Mouse (Mus musculus) cerebellum, postnatal 10 days (tissue): ENCODE data around the gene Sgk1.
"Not testable (repeated sequence)": the region's sequence is repeated elsewhere in the genome, so short reads cannot be mapped to it uniquely, and the experiment has no call there.

Experiments used
- DNase-seq, 2 experiments: peaks; one replicate each; pipeline ENCODE4 v3.0.0; 2021; ENCODE audit warnings: mixed read lengths in 2 of 2

Sgk1 gene

DNA sequence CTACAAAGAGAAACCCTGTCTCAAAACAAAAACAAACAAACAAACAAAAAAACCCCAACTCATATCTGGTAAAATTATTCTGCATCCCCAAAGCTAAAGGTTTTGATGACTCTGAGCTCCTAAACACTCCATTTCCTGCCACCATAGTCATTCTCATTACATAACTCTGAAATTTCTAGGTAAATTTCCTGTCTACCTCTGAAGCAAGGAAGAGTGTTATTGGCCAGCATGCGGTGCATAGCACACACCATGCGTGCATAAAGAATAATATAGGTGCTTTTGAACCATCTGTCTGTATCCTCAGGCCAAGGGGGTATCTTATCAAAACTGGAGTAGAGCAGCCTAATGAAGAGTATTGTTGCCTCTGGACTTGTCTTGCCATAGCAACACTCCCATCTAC lies 13.8 kb upstream of the Sgk1 start:
- peak in 1 of 2 experiments; percentile 33 for DNase-seq

GRCm38 (mm10) chr10:21868623-21869022 lies 13.4 kb upstream of the Sgk1 start:
- peak; percentile 89 to 90 for DNase-seq

GRCm38 (mm10) chr10:21881837-21882183 lies 174 bp upstream of the Sgk1 start:
- DNase-seq = no peak

- DNase-seq = peak; percentile 66 to 67
Observed at GRCm38 (mm10) chr10:21883587-21883986, 1.6 kb downstream of the Sgk1 start.

GRCm38 (mm10) chr10:21884534-21884933 lies 2.5 kb downstream of the Sgk1 start:
- peak; percentile 31 to 43 for DNase-seq

DNA sequence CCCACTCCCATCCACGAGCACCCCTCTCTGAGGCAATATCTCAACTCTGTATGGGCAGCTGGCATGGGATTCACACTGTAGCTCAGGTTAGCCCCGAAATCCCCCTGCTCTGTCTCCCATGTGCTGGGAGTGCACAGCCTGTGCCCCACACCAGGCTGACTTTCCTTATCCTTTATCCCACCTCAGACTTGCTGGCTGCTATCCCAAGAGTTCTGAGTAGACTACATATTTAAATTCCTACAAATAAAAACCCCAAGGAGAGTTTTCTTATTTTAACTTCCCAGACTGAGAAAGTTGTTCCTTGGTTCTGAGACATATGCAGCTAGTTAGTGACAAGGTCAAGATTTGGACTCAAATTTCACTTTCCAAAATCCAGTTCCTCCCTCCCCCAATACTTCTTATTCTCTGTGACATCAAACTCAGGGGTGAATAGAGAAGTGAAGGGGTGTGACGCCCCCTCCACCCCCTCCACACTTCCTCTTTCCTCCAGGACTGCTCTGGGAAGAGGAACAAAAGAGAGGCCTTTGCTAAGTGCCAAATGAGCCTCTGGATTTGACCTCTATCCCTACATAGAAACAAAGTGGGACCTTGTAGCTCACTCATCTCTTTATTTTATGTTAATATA lies 7.3 kb downstream of the Sgk1 start:
- DNase-seq = no peak

- no peak for DNase-seq
Observed at GRCm38 (mm10) chr10:21890293-21890692, 8.3 kb downstream of the Sgk1 start.

GRCm38 (mm10) chr10:21891442-21891841 lies 9.5 kb downstream of the Sgk1 start:
- DNase-seq = peak; percentile 82 to 83

DNA sequence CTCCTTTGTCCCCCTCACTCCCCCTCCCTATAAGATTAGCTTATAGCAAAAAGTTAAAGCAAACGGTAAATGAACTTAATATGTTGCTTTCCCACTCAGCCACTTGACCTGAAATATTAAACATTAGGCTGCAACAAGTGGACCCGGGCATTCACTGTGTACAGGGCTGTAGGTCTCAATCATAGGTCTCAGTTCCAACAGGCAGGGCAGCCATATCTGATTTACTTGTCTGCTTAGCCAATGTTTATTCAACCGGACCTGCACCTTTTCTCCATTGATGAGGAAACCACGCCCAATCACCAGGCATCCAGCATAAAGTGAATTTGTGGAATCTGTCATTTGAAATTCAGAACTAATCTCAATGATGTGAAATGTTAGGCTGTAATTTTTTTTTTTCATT lies 10.1 kb downstream of the Sgk1 start:
- DNase-seq = peak in 1 of 2 experiments; percentile 38

DNA sequence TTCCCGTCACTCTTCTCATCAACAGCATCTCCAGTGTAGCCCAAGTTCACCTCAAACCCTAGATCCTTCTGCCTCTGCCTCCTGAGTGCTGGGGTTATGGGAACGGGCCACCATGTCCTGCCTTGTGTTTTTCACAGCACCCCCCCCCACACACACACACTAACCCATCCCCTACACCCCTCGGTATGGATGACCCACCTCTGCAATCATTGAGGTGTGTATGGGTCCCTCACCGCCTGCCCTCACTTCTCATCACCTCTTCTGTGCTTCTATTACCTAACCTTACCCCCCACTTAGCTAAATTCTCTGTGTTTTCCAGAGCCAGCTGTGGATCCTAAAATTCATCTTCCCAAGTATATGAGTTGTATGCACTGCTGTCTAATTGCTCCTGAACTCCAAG lies 16.4 kb downstream of the Sgk1 start:
- no peak for DNase-seq

DNA sequence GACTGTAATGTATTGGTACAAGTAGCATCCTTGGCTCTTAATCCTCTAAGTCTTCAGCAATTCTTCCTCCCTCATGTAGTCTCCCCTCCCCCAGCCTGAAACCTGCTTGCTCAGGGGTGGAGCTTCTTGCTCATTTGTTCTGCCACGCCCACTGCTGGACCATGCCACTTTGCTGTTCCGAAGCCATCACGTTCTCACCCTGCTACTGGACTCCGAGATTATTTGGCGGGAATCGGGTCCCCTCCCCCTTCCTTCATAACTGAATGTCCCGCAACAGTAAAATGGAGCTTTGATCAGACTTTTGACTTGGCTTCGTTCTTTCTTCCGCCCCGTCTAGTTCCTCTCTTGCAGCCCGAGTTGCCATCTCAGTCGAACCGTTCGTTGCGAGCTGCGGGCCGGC lies 16.9 kb downstream of the Sgk1 start:
- not testable (repeated sequence) for DNase-seq

DNA sequence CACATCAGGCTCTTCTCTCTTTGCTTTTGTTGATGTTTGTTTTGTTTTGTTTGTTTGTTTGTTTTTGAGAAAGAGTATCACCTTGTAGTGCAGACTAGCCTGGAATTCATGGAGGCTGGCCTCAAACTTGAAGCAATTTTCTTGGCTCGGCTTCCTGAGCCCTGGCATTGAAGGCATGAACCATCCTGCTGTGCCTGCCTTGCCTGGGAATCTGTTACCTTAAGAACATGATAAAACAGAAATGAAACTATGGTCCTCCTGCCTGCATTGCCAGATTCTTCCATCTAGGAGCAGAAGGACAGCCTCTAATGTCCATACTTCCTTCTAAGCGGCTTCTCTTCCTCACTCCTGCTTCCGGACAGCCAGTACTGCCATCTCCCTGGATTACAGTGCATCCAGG lies 17.4 kb downstream of the Sgk1 start:
- DNase-seq = peak; percentile 68 to 72

DNA sequence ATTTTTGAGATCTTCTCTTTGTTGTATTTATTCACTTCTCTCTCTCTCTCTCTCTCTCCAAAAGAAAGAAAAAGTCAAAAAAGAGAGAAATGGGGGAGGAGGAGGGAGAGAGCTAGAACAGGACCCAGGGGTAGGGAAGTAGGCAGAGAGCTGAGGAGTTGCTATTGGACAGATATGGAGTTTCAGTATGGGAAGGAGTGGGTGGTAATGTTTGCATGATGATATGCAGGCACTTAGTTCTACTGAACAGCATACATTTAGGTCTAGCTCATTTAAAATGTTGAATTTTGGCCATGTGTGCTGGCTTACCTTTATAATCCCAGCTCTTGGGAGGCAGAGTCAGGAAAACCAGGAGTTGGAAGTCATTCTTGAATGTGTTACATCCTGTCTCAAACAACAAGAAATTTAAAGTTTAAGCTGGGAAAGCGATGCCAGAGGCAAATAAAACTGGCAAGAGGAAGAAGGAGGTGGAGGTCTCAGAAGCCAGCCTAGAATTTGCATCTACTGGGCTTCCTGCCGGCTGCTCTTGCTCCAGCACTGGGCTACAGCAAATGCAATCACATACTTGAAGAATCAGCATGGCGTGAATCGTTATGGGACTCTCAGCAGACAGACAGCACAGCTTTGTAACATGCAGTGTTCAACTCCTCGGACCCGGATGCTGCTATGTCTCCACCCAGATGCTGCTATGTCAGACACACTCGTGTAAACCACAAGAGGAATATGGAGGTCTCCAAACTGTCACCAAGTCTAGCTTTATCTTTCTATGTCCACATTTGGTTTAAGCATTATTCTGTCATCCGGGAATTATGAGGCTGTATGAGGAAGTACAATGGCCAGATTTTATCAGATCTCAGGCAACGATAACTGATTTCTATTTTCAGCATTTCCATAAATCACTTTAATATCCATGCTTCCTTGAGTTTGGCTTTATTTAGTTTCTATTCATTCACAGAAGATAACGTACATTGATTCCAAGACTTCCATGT lies 20.5 kb downstream of the Sgk1 start:
- DNase-seq = no peak

DNA sequence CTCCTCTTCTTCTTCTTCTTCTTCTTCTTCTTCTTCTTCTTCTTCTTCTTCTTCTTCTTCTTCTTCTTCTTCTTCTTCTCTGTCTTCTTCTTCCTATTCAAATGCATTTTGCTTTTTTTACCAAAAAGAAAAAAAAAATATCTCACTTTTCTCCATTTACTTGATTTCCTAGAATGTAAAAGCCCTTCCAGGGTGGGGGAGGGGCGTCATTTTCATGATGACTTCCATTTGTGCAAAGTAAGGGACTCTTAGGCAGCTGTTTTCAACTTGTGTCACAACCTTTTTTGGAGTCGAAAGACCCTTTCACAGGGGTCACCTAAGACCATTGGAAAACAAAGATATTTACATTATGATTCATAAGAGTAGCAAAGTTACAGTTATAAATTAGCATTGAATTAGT lies 22.2 kb downstream of the Sgk1 start:
- DNase-seq = no peak

- DNase-seq = no peak
Observed at GRCm38 (mm10) chr10:21905616-21906015, 23.6 kb downstream of the Sgk1 start.

DNA sequence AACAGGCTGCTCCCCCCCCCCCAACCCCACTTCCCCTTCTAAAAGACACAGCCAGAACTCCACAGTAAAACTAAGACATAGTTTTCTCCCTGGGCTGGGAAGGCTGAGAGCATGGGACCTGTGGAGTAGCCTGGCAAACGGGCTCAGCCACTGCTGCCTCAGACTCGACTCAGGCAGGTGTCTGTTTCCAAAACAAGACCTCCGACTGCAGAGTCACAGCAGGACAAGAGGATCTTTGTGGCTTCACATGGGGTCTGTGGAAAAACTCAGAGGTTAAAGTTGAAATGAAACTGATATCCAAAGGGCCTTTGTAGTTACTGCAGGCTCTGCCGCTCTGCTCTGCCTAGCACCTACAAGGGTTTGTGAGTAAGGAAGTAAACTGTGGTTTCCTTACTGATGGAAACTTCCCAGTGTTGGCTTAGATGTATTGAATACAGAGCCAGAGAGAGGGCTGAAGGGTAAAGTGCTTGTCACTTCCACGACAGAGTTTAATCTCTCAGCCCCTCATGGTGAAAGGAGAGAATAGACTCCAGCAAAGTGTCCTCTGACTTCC lies 25.0 kb downstream of the Sgk1 start:
- DNase-seq = no peak

DNA sequence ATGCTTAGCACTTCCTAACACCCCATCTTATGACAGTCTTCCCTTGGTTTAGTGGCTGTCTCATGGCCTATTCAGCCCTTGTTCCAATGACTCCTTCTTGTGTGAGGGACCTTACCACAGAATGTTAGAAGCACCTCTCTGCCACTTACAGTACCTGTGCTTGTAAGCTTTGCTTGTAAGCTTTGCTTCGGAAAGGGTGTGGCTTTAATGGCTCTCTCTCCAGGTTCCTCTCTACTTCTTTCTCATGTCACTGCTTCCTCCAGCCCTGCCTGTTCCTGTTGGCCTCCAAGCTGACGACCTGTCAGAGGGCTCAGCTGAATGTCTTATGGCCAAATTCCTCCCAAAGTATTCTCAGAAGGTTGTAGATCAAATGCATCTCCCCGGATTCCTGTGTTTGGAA lies 25.8 kb downstream of the Sgk1 start:
- DNase-seq = no peak

- DNase-seq = no peak
Observed at GRCm38 (mm10) chr10:21908686-21909085, 26.7 kb downstream of the Sgk1 start.

DNA sequence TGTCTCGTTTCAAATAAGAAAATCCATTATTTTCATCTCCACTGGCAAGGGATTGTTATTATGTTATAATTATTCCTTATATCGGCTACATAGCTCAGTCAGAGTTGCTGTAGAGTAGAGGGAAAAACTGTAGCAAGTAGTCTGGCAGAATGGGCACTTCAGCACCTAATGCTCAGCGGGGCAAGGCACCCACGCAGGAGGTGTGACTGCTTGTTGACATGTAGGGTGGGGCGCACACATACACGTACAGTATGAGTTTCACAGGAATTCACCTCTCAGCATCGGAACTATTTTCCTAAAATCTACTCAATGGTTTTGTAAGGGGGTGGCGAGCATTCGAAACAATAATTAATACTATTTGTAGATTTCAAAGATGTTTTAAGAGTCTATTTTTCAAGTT lies 28.4 kb downstream of the Sgk1 start:
- no peak for DNase-seq

DNA sequence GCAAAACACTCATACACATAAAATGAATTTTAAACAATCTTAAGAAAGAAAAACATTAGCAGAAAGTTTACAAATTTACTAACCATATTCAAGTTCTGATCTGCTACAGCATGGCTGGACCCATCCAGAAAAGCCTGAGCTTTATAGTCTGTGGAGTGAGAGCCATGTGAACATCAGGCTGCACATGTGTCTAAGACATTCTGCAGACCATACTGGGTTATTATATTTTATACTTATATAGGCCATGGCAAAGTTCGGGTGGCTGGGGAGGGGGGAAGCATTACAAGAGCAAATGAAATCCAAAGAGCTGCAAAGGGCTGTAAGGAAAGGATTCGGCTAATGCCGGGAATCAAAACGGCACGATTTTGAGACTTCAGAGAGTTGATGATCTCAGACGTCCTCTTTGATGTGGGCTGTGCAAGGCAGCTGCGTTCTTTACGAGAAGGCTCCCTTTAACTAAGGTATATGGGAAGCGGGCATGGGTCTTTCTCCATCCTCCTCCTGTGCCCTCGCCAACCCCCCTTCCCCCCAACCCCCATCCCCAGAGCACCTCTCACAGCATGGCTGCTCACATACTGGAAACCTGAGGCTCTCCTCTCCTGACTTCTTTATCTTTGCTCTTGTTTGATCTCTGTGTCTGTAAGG lies 29.4 kb downstream of the Sgk1 start:
- no peak for DNase-seq

- no peak for DNase-seq
Observed at GRCm38 (mm10) chr10:21914751-21915150, 32.8 kb downstream of the Sgk1 start.

DNA sequence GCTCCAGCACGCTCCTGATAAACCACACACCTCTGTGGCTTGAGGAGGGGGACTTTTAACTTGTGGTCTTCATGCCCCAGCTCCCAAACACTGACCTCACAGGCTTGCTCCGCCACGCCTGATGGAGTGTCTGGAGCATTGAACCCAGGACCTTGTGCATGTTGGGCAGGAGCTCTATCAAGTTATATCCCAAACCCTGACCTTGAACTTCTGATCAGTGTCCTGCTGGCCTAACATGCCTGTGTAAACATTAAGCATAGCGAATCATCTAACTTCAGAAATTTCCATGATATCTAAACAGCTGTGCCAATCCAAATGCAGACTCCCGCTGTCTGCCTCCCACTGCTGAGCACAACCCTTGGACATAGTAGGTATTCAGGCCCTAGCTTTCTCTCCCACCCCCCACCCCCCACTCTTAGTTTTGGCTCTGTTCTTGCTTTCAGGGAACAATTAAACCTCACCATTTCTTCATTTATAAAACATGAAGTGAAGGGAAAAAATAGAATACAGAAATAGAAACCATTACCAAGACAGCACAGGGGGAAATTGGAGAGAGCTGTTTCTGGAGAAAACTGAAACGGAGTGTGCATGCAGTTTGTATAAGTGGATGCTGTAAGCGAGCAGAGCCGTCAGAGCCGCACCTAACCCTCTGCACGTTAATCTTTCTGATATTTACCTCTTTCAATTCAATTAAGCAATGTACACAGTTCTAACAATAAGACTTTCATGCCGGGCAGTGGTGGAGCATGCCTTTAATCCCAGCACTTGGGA lies 34.5 kb downstream of the Sgk1 start:
- no peak for DNase-seq
